Mouse (Mus musculus) layer of hippocampus, postnatal 36 days (tissue): ENCODE results near the gene Rpl36. TPM values are rescaled to one million over a fixed set of nuclear protein-coding genes. Genes with fewer than 3 reads are reported as not detected.

Source experiments
- DNase-seq, 2 experiments: peaks; one replicate each; pipeline ENCODE4 v3.0.0; 2022
- total RNA-seq, 2 experiments: library from RNA; stranded (reverse); gene quantifications; 2 replicates each; pipeline ENCODE4 v1.2.3; 2021

The Rpl36 gene
- total RNA-seq, 2 experiments from 2014 or later: 358 to 400 TPM

- no peak for DNase-seq
Observed at GRCm38 (mm10) chr17:56654771-56655170, 41.6 kb downstream of the Rpl36 start.

DNA sequence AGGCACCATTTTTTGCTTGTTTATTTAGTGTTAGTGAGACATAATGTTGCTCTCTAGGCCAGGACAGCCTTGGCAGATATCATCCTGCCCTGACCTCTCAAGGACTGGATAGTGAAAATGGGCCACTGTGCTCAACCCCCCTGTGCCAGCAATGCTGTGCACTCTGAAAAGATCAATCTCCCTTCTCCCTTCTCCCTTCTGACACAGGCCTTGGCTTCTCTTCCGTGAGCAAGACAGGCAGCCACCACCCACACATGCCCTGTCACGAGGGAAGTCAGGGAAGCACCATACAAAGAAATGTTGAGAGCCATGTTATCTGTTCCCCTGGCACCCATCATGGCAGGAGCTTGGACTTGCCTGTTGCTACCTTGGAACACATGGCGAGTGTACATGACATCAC, 42.1 kb downstream of the Rpl36 start:
- no peak for DNase-seq

- no peak for DNase-seq
Observed at GRCm38 (mm10) chr17:56656171-56656570, 43.0 kb downstream of the Rpl36 start.

GRCm38 (mm10) chr17:56663659-56664058, 50.4 kb downstream of the Rpl36 start:
- DNase-seq: no peak

Other genes with a start within 250 kb of the Rpl36 start
- 100 to 1,000 TPM; 657 to 686 TPM for gene Ptprs, start 136.9 kb upstream of the Rpl36 start, total RNA-seq
- not detected for gene Znrf4, start 101.0 kb upstream of the Rpl36 start, total RNA-seq
- 1 to 10 TPM; 3.3 to 5.4 TPM for gene Gm20219, start 59.0 kb upstream of the Rpl36 start, total RNA-seq
- gene Safb2, start 28.8 kb upstream of the Rpl36 start, total RNA-seq: 100 to 1,000 TPM; 142 to 174 TPM
- gene Safb, start 28.6 kb upstream of the Rpl36 start, total RNA-seq: 100 to 1,000 TPM; 178 to 183 TPM
- 100 to 1,000 TPM; 123 to 131 TPM for gene 2410015M20Rik, start 3.6 kb upstream of the Rpl36 start, total RNA-seq
- 10 to 100 TPM; 58.7 to 59.4 TPM for gene Lonp1, start 13.5 kb downstream of the Rpl36 start, total RNA-seq
- under 1 TPM; 0.82 to 0.91 TPM for gene Catsperd, start 14.7 kb downstream of the Rpl36 start, total RNA-seq
- 10 to 100 TPM; 86.7 to 88.3 TPM for gene Ranbp3, start 59.9 kb downstream of the Rpl36 start, total RNA-seq
- 100 to 1,000 TPM; 213 to 221 TPM for gene Ndufa11, start 104.4 kb downstream of the Rpl36 start, total RNA-seq
- 10 to 100 TPM; 10.4 to 14.2 TPM for gene Vmac, start 104.6 kb downstream of the Rpl36 start, total RNA-seq
- 1 to 10 TPM; 2.8 to 3.9 TPM for gene Nrtn, start 144.1 kb downstream of the Rpl36 start, total RNA-seq
- gene Dus3l, start 151.3 kb downstream of the Rpl36 start, total RNA-seq: 10 to 100 TPM; 68.6 to 71.1 TPM
- gene Prr22, start 156.8 kb downstream of the Rpl36 start, total RNA-seq: 1 to 10 TPM; 1.4 to 1.5 TPM
- 1 to 10 TPM; 5.0 TPM for gene Rfx2, start 217.6 kb downstream of the Rpl36 start, total RNA-seq